Mouse (Mus musculus): Measurements from ENCODE around the gene Coro2a.

The Coro2a gene

GRCm38 (mm10) chr4:46526798-46527557 lies 75.0 kb downstream of the Coro2a start:
- no peak for DNase-seq (ENCODE audit: low spot score in 2 of 2)

DNA sequence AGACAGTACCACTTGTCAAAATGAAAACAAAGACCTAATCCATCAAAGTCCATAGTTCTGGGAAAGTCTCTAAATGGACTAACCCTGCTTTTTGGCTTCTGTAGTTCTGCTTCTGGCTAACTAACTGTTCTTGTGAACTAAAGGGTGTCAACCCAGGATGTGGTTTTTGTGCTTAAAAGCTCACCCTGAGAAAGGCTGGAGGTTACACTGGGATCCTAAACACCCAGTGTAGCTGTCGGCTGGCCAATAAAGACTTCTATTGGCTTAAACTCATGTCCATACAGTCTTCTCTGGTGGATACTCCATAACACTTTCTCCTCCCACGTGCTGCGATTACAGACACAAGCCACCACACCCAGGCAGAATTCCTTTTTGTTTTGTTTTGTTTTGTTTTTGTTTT lies 75.8 kb downstream of the Coro2a start:
- no peak for DNase-seq (ENCODE audit: low spot score in 2 of 2)

DNA sequence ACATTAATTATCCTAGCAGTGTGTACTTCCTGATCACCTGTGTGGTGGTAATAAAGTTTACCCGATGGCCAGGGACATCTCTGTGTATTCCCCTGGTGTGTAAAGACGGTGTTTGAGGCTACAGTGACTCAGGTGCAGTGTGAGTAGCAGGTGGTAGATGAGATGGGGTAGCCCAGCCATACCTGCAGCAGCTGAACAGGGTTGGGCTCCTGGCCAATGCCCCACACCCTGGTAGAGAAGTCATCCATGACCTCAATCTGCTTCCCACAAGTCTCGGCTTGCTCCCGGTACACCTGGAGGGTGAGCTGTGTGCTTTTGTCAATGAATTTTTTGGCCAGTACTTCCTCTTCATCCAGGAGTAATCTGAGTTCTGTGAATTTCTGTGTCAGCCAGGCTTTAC lies 78.7 kb downstream of the Coro2a start:
- DNase-seq (ENCODE audit: low spot score in 2 of 2) = no peak

DNA sequence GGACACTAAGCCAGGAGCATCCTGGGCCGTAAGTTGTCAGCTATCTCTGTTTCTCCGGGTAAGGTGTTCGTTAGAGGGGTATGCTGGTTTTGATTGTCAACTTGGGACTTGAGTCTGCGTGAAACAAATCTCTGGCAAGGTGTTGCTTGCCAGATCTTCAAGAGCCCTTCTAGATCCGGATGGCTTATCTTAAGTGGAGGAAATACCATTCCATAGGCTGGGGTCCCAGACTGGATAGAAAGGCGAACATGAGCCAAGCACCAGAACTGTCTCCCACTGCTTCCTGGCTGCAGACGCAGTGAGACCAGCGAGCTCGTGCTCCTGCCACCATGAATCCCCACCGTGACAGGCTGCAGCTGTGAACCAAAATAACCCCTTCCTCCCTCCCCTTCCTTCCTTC lies 80.5 kb downstream of the Coro2a start:
- no peak for DNase-seq (ENCODE audit: low spot score in 2 of 2)

- DNase-seq (ENCODE audit: low spot score in 2 of 2) = no peak
Observed at GRCm38 (mm10) chr4:46520491-46520890, 81.5 kb downstream of the Coro2a start.

GRCm38 (mm10) chr4:46507736-46508460 lies 94.1 kb downstream of the Coro2a start:
- DNase-seq (ENCODE audit: low spot score in 2 of 2) = peak; percentile 53 to 78

DNA sequence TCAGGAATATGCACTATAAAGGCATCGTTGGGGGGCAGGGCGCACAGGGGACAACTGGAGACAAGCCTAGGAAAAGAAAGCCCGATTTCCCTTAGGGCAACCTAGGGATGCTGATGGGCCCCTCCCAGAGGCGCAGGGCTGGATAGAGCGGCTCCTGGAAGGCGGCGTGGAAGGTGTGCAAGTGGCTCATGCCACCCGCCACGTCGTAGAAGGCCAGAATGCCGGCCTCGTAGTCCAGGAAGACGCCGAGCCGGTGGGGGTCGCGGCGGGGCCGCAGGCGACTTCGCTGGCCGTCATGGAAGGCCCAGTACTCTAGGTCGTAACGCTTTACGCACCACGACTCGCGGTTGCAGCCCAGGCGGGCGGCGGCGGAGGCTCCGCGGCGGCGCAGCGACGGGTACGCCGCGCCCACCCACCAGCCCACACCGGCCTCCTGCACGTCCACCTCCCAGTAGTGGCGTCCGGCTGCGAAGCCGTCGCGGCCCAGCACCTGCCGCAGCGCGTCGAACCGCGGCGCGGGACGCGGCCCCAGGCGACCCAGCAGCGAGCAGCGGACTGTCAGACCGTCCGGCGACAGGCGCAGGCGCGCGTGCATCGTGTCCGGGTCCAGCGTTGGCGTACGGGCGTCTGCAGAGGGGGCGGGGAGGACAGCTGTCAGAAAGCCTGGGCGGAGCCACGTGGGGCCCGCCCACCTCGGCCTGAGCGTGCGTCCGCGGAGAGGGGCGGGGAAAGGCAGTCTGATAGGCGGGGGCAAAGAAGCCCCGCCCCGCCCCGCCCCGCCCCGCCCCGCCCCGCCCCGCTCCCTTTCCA lies 95.0 kb downstream of the Coro2a start:
- peak; percentile 93 to 95 for DNase-seq (ENCODE audit: low spot score in 2 of 2)

DNA sequence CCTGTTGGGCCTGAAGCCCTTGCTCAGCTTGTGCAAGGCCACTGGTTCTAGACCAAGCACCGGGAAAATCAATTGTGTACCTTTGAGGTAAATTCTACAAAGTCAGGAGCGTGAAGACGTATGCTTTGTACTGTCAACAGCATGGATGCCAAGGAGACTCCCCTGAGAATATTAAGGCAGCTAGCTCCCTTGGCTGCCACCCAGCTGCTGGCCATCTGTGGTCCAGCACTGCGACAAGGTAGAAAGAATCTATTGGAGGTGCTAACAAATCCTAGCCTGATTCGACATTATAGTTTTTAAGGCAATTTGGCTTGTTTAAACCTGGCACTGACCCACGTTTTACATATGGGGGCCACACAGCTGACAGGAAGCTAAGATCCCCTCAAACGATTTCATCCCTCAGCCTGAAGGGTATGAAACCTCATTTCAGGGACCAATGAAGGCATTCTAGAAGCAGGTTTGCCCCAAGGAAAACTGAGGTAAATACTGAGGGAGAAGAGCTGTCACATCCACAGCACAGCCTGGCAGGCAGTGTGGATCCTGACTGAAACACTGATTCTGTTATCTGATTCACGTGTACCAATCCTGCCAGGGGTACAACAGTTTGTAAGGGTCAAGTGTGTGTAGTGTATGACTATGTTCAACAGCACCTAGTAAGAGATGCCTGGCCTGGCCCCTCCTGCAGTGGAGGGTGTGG lies 96.5 kb downstream of the Coro2a start:
- DNase-seq (ENCODE audit: low spot score in 2 of 2) = no peak

DNA sequence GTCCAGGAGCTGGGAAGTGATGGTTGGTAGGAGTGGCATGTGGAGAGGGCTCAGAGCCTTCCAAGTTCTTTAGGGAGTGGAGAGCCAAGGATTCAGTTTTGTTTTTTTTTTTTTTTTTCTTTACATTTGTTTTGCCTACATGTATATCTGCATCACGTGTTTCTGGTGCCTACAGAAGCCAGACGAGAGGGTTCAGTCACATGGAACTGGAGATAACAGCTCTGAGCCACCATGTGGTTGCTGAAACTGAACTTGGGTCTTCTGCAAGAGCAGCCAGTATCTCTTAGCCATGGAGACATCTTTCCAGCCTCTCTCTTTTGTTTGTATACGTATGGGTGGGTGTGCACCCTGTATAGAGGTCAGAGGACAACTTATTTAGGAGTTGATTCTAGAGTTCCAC lies 98.1 kb downstream of the Coro2a start:
- no peak for DNase-seq (ENCODE audit: low spot score in 2 of 2)

- DNase-seq (ENCODE audit: low spot score in 2 of 2) = no peak
Observed at GRCm38 (mm10) chr4:46502606-46503502, 99.1 kb downstream of the Coro2a start.

DNA sequence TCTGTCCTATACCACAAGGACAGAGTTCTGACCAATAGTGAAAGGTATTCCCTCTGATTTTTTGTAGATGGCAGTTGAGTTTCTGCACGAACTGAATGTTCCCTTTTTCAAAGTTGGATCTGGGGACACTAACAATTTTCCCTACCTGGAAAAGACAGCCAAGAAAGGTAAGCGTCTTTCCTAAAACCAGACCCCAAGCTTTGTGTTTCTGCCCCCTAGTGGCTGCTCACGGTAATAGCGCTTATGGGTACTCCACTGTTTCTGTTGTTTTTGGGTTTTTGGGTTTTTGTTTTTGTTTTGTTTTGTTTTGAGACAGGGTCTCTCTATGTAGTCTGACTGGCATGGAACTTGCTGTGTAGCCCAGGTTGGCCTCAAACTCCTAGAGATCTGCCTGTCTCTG lies 103.0 kb downstream of the Coro2a start:
- no peak for DNase-seq (ENCODE audit: low spot score in 2 of 2)

- no peak for DNase-seq (ENCODE audit: low spot score in 2 of 2)
Observed at GRCm38 (mm10) chr4:46498511-46498910, 103.5 kb downstream of the Coro2a start.

DNA sequence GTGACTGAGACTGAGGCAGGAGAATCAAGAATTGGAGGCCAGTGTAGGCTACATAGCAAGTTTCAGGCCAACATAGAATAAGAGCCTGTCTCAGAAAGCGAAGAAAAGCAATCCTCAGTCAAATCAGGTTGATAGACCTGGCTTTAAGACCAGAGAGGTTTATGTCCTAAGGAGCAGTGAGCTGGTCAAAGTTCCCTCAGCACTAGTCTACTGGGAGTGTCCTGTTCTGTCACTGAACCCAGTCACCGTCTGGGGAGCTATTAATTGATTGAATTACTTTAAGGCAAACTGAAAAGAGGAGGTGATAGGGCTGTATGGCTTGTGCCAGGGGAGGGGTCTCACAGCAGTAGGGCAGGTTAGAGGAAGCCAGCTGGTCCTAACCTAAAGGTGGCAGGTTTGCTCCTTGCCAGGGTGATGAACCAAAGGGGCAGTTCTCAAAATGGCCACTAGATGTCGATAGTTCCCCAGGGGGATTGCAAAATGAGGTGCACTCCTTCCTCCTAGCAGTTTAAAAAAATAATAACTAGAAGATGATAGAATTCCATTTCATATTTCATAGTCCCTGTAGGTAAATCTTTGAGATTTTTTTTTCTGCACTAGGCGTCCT lies 104.6 kb downstream of the Coro2a start:
- DNase-seq (ENCODE audit: low spot score in 2 of 2) = peak; percentile 53 to 70

DNA sequence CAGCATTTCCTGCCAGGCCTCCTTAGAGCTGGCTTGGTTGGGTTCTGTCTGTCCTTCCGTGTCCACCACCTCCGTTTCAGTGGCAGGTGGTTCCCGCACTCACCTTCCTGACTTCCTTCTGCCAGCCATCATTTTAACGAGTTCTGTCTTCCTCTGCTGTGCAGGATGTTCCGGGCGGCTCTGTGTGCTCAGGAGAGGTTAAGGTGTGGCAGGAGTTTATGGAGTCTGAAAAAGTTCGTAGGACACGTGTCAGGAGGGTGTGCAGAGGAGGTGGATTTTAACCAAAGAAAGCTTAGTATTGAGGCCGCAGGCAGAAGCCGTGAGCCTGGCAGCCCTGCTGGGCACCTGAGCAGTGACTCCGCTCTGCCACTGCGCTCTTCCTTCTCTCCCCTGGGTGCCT lies 106.5 kb downstream of the Coro2a start:
- DNase-seq (ENCODE audit: low spot score in 2 of 2) = no peak

GRCm38 (mm10) chr4:46493071-46493470 lies 108.9 kb downstream of the Coro2a start:
- no peak for DNase-seq (ENCODE audit: low spot score in 2 of 2)

DNA sequence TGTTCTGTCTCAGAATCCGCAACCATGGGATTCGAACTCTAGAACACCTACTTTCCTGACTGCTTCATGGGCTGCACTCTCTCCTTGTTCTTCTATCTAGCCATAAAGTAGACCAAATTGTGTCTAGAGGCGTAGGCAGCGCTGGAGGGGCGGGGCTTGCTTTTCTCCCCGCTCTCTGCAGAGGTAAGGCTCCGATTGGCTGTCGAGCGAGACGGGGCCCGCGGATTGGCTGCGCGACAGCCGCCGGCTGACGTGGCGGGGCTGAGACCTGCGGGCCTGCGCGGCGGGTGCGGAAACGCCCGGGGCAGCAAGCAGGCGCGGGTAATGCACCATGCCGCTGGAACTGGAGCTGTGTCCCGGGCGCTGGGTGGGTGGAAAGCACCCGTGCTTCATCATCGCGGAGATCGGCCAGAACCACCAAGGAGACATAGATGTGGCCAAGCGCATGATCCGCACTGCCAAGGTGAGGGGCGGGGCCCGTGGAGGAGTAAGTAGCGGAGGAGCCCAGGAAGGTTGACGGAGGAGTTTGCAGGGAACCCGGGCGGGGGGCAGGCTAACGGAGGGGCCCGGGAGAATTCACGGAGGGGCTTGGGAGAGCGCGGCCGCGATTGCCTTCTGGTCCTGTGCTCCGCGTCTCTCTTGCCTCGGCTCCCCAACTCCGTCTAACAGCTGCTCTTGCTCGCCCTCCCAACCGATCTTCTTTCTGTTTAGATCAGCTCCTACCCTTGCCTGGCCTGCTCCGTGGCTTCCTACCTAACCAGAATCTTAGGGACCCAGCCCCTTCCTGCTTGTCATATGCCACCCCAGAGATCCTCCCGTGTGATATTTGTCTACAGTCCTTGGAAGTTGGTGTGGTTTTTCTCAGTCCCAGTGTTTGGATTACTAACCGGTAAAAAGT lies 112.7 kb downstream of the Coro2a start, which contains the start of gene Nans:
Gene Nans (plus strand): TSS at position 221 of the 898 bp plus-strand sequence.
- peak; percentile 94 to 95 for DNase-seq (ENCODE audit: low spot score in 2 of 2)

GRCm38 (mm10) chr4:46487348-46487747 lies 114.7 kb downstream of the Coro2a start:
- DNase-seq (ENCODE audit: low spot score in 2 of 2) = peak; percentile 80 to 86

Measured in heart, adult 9 months (tissue).